ENCODE assay signal across 10 mouse cellular contexts in genomic region chr13:94140446-94140845, GRCm38 (mm10).
DNase-seq lines count a peak whose midpoint lies in the region; ATAC-seq and TF ChIP-seq lines count a peak whose summit lies in the region.
"Had no signal": no experiment of that assay in that cellular context is flagged by ENCODE, and none has a peak within 500 bp of the region (broad histone marks: within the 10 kb centered on the region; RNA-seq: fewer than 3 reads in every experiment).

No protein-coding gene starts in this region.

- intact Hi-C loops in heart, postnatal 14 days (cut with DNase I) = loop anchor here (5.0 kb wide), 1 partner anchor 78 kb away; no protein-coding TSS in a partner anchor

- H3K4me3 ChIP-seq in heart, embryonic 16.5 days (ENCODE audit: low read length) = no peak overlapping the region
- no peak overlapping the region for H3K4me3 ChIP-seq in embryonic fibroblast, embryonic 13.5 days (ENCODE audit: insufficient read depth, low read length)
- no peak overlapping the region for H3K4me3 ChIP-seq in kidney, postnatal 0 days (replicated peaks; ENCODE audit: low read depth, low read length)
- no peak overlapping the region for H3K4me3 ChIP-seq in stomach, embryonic 16.5 days (replicated peaks; ENCODE audit: low read length)
- H3K4me3 ChIP-seq: hindbrain, embryonic 10.5 days had no signal

- no peaks in the 10 kb centered on the region for H3K9me3 ChIP-seq in heart, embryonic 16.5 days (replicated peaks; ENCODE audit: control insufficient read depth, low read length)
- no peaks in the 10 kb centered on the region for H3K9me3 ChIP-seq in kidney, postnatal 0 days (replicated peaks; ENCODE audit: low read length)
- H3K9me3 ChIP-seq in stomach, embryonic 16.5 days (replicated peaks; ENCODE audit: control insufficient read depth, low read length) = no peaks in the 10 kb centered on the region
- H3K9me3 ChIP-seq: hindbrain, embryonic 10.5 days had no signal

- no peaks in the 10 kb centered on the region for H3K36me3 ChIP-seq in heart, embryonic 16.5 days (ENCODE audit: control insufficient read depth, insufficient read depth)
- 0 out of 2 replicates have a peak, but pooled peaks cover 3% of the 10 kb centered on the region for H3K36me3 ChIP-seq in kidney, postnatal 0 days (ENCODE audit: insufficient read depth, low read length)
- no peaks in the 10 kb centered on the region for H3K36me3 ChIP-seq in stomach, embryonic 16.5 days (ENCODE audit: control insufficient read depth, insufficient read depth, low read length)
- H3K36me3 ChIP-seq: hindbrain, embryonic 10.5 days had no signal

- no peak for TF ChIP-seq POLR2A in embryonic fibroblast, embryonic 13.5 days (IDR thresholded peaks at IDR 0.05; ENCODE audit: low read depth, low read length)

- H3K4me1 ChIP-seq in heart, embryonic 16.5 days (ENCODE audit: control insufficient read depth, insufficient read depth, low read length) = peaks cover 50% of the 10 kb centered on the region
- H3K4me1 ChIP-seq in embryonic fibroblast, embryonic 13.5 days (ENCODE audit: control insufficient read depth, insufficient read depth, low read length) = peaks cover 26% of the 10 kb centered on the region
- peaks cover 74% of the 10 kb centered on the region for H3K4me1 ChIP-seq in kidney, postnatal 0 days (replicated peaks; ENCODE audit: insufficient read depth, low read length)
- H3K4me1 ChIP-seq in stomach, embryonic 16.5 days (ENCODE audit: control insufficient read depth, insufficient read depth, low read length) = peaks cover 36% of the 10 kb centered on the region

- no peak overlapping the region for H3K9ac ChIP-seq in heart, embryonic 16.5 days (ENCODE audit: low read length)
- H3K9ac ChIP-seq in kidney, postnatal 0 days (ENCODE audit: low read depth, low read length) = 0 out of 2 replicates have a peak overlapping the region, but pooled peaks have one; percentile 14
- H3K9ac ChIP-seq in stomach, embryonic 16.5 days (ENCODE audit: low read length) = no peak overlapping the region

- ATAC-seq in heart, embryonic 16.5 days (replicated peaks; ENCODE audit: extremely low read depth, insufficient read depth, low FRiP score) = no peak
- no peak for ATAC-seq in kidney, postnatal 0 days (replicated peaks; ENCODE audit: low FRiP score, low read depth)
- no peak for ATAC-seq in stomach, embryonic 16.5 days (ENCODE audit: insufficient read depth, low FRiP score)
- ATAC-seq: forebrain, embryonic 14.5 days had no signal

- TF ChIP-seq CTCF in embryonic fibroblast, embryonic 13.5 days (IDR thresholded peaks at IDR 0.05; ENCODE audit: borderline replicate concordance, insufficient read depth, low read length) = no peak
- TF ChIP-seq CTCF in kidney, postnatal 0 days (IDR thresholded peaks at IDR 0.05; ENCODE audit: low read depth) = no peak

- DNase-seq in heart, postnatal 14 days = no peak
- no peak for DNase-seq in kidney, postnatal 0 days (ENCODE audit: low spot score)
- no peak for DNase-seq in layer of hippocampus, adult 18-20 months (ENCODE audit: low spot score in 2 of 2)
- no peak for DNase-seq in adrenal gland, adult 18-20 months (ENCODE audit: low spot score in 2 of 2)
- no peak for DNase-seq in frontal cortex, postnatal 10 days (ENCODE audit: low spot score in 2 of 2)

- no peak overlapping the region for H3K4me2 ChIP-seq in heart, embryonic 16.5 days (ENCODE audit: low read depth, low read length)
- no peak overlapping the region for H3K4me2 ChIP-seq in kidney, postnatal 0 days (ENCODE audit: low read length)
- no peak overlapping the region for H3K4me2 ChIP-seq in stomach, embryonic 16.5 days (ENCODE audit: low read depth, low read length)

- peak overlapping the region; percentile 47 for H3K27ac ChIP-seq in heart, embryonic 16.5 days (ENCODE audit: low read length)
- H3K27ac ChIP-seq in embryonic fibroblast, embryonic 13.5 days (ENCODE audit: insufficient read depth, low read length) = peak overlapping the region; percentile 79
- peak overlapping the region; percentile 42 for H3K27ac ChIP-seq in kidney, postnatal 0 days
- H3K27ac ChIP-seq in stomach, embryonic 16.5 days (ENCODE audit: low read length) = peak overlapping the region; percentile 42
- H3K27ac ChIP-seq: hindbrain, embryonic 10.5 days had no signal

- 70% methylated on average over 4 of the region's 4 CpGs for WGBS in heart, embryonic 16.5 days
- 65% methylated on average over 4 of the region's 4 CpGs for WGBS in kidney, postnatal 0 days
- WGBS in stomach, embryonic 16.5 days = 61% methylated on average over 4 of the region's 4 CpGs

- no peaks in the 10 kb centered on the region for H3K27me3 ChIP-seq in heart, embryonic 16.5 days (ENCODE audit: control insufficient read depth, insufficient read depth, low read length)
- no peaks in the 10 kb centered on the region for H3K27me3 ChIP-seq in kidney, postnatal 0 days (ENCODE audit: insufficient read depth, low read length)
- H3K27me3 ChIP-seq in stomach, embryonic 16.5 days (ENCODE audit: control insufficient read depth, insufficient read depth, low read length) = no peaks in the 10 kb centered on the region
